Mouse (Mus musculus) liver, postnatal 0 days (tissue): Measurements from ENCODE around the gene Gm10310. TPM values are rescaled to one million over a fixed set of nuclear protein-coding genes. Genes with fewer than 3 reads are reported as not detected.

Source experiments
- ATAC-seq: fragments of 200-750 bp; cut with Nextera tagmentation; 2 replicates; pipeline ENCODE4 v1.8.0; 2017; ENCODE audit warnings: mild to moderate bottlenecking, moderate library complexity
- DNase-seq: peaks from one replicate; pipeline ENCODE4 v3.0.0-alpha.2; 2016
- H3K27ac ChIP-seq: fragments of 300-500 bp; sonication (generic); 2 replicates; pipeline ENCODE4 v1.5.1; 2014; ENCODE audit warnings: antibody characterized with exemption, moderate library complexity, mild to moderate bottlenecking, low read depth
- H3K27me3 ChIP-seq: fragments of 300-500 bp; sonication (generic); 2 replicates; pipeline ENCODE4 v1.6.1; 2014; ENCODE audit warnings: low read length, control low read depth, mixed read lengths; ENCODE audit not compliant: insufficient read depth
- H3K36me3 ChIP-seq: fragments of 300-500 bp; sonication (generic); replicated peaks from 2 replicates; pipeline ENCODE4 v1.6.1; 2014; ENCODE audit warnings: mild to moderate bottlenecking, control low read depth, low read length, moderate library complexity, mixed read lengths; ENCODE audit not compliant: insufficient read depth
- H3K4me1 ChIP-seq: fragments of 300-500 bp; sonication (generic); 2 replicates; pipeline ENCODE4 v1.6.1; 2014; ENCODE audit warnings: antibody characterized with exemption, mild to moderate bottlenecking, control low read depth; ENCODE audit not compliant: insufficient read depth
- H3K4me2 ChIP-seq: fragments of 300-500 bp; sonication (generic); 2 replicates; pipeline ENCODE4 v1.6.1; 2014; ENCODE audit warnings: low read depth, mild to moderate bottlenecking, low read length, moderate library complexity, mixed read lengths
- H3K4me3 ChIP-seq: fragments of 300-500 bp; sonication (generic); 2 replicates; pipeline ENCODE4 v1.5.1; 2014; ENCODE audit warnings: low read depth, low read length
- H3K9ac ChIP-seq: fragments of 300-500 bp; sonication (generic); replicated peaks from 2 replicates; pipeline ENCODE4 v1.6.1; 2014; ENCODE audit warnings: mild to moderate bottlenecking, moderate library complexity
- H3K9me3 ChIP-seq: fragments of 300-500 bp; sonication (generic); 2 replicates; pipeline ENCODE4 v1.6.1; 2016; ENCODE audit warnings: mild to moderate bottlenecking, control low read depth, low read length, mixed read lengths
- CTCF ChIP-seq: sonication (generic); IDR thresholded peaks from 2 replicates; pipeline ENCODE4 v1.5.1; 2016; ENCODE audit warnings: antibody characterized with exemption, low read depth
- EP300 ChIP-seq: IDR thresholded peaks from 2 replicates; pipeline ENCODE4 v1.6.1; 2016; ENCODE audit warnings: antibody characterized with exemption, low read depth, mild to moderate bottlenecking
- WGBS: fragments of 180-500 bp; shearing (Covaris S2); extraction: QIAGEN DNeasy Blood & Tissue Kit; methylation state at CpG from one replicate; pipeline ENCODE4 v1.1.7; 2014; ENCODE audit not compliant: insufficient replicate concordance; 5-methylcytosine and 5-hydroxymethylcytosine counted together
- polyA plus RNA-seq: library from polyadenylated mRNA; unstranded; fragments of >200 nt; fragmentation: Nextera tagmentation; extraction: Ambion mirVana; gene quantifications from 2 replicates; pipeline ENCODE4 v1.2.1, GENCODE M21; 2015

Gm10310 gene
- polyA plus RNA-seq, 1 experiment from 2014 or later = not detected

DNA sequence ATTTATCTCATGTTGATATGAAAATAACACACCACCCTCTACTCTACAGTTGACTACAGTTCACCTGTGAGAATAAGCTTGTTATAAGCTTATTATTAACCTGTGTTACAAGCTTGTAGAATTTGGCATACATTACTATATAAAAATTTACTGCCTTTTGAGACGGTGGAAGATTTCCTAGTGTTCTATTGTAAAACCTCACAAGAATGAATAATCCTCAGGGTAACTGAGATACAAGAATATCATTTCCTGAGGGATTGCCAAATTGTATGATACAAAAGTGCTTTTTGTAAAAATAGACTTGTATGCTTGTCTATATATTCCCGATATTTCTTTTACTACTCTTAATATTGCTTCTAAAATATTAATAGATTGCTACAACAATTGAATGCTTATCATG, 35.9 kb downstream of the Gm10310 start, which contains the start of gene Olfr818:
Gene Olfr818, minus strand, starts transcription at position 101 of the 400 bp plus-strand sequence.
- Histone ChIP-seq H3K9ac (no peak within 1 kb of the TSS), H3K4me1 (no peaks in the 10 kb centered on the region), H3K9me3 (no peaks in the 10 kb centered on the region), H3K4me2 (no peak within 1 kb of the TSS), H3K27ac (no peak within 1 kb of the TSS), H3K4me3 (no peak within 1 kb of the TSS), H3K27me3 (no peaks in the 10 kb centered on the region), H3K36me3 (no peaks in the 10 kb centered on the region)
- WGBS = 80% methylated on average over 2 of the region's 2 CpGs
- no peak for DNase-seq
- ATAC-seq = no peak
- TF ChIP-seq EP300 (no peak), CTCF (no peak)

Other genes with a start within 250 kb of the Gm10310 start
- gene Olfr806, start 243.1 kb downstream of the Gm10310 start, polyA plus RNA-seq = not detected in 2 replicates
- not detected in 2 replicates for gene Olfr807, start 227.3 kb downstream of the Gm10310 start, polyA plus RNA-seq
- not detected in 2 replicates for gene Olfr808, start 219.6 kb downstream of the Gm10310 start, polyA plus RNA-seq
- not detected in 2 replicates for gene Olfr809, start 210.4 kb downstream of the Gm10310 start, polyA plus RNA-seq
- gene Olfr810, start 190.1 kb downstream of the Gm10310 start, polyA plus RNA-seq = not detected in 2 replicates
- not detected in 2 replicates for gene Olfr811, start 180.7 kb downstream of the Gm10310 start, polyA plus RNA-seq
- gene Olfr812, start 139.0 kb downstream of the Gm10310 start, polyA plus RNA-seq = not detected in 2 replicates
- not detected in 2 replicates for gene Olfr813, start 129.7 kb downstream of the Gm10310 start, polyA plus RNA-seq
- gene Olfr814, start 105.2 kb downstream of the Gm10310 start, polyA plus RNA-seq = not detected in 2 replicates
- not detected in 2 replicates for gene Olfr815, start 79.2 kb downstream of the Gm10310 start, polyA plus RNA-seq
- not detected in 2 replicates for gene Olfr816, start 69.5 kb downstream of the Gm10310 start, polyA plus RNA-seq
- gene Olfr818, start 36.0 kb downstream of the Gm10310 start, polyA plus RNA-seq = not detected in 2 replicates
- not detected in 2 replicates for gene Olfr819, start 17.8 kb downstream of the Gm10310 start, polyA plus RNA-seq
- not detected in 2 replicates for gene Olfr247, start 8.9 kb downstream of the Gm10310 start, polyA plus RNA-seq
- not detected in 2 replicates for gene Olfr820, start 27.6 kb upstream of the Gm10310 start, polyA plus RNA-seq
- not detected in 2 replicates for gene Olfr821, start 45.3 kb upstream of the Gm10310 start, polyA plus RNA-seq
- not detected in 2 replicates for gene Olfr822, start 86.1 kb upstream of the Gm10310 start, polyA plus RNA-seq
- gene Olfr823, start 130.3 kb upstream of the Gm10310 start, polyA plus RNA-seq = not detected in 2 replicates
- 0.02 and 0.04 TPM in 2 replicates for gene Olfr824, start 144.9 kb upstream of the Gm10310 start, polyA plus RNA-seq
- gene Olfr825, start 181.7 kb upstream of the Gm10310 start, polyA plus RNA-seq = not detected in 2 replicates
- gene Olfr826, start 199.1 kb upstream of the Gm10310 start, polyA plus RNA-seq = not detected in 2 replicates
- gene Olfr827, start 229.3 kb upstream of the Gm10310 start, polyA plus RNA-seq = not detected in 2 replicates